Mouse (Mus musculus): ENCODE results near the gene Akap6. TPM values are rescaled to one million over a fixed set of nuclear protein-coding genes. Genes with fewer than 3 reads are reported as not detected.
A peak's percentile ranks its signal among the peaks of the same experiment; 100 is the strongest.

Akap6 gene
- polyA plus RNA-seq, 1 experiment from 2014 or later: 7.9 TPM

DNA sequence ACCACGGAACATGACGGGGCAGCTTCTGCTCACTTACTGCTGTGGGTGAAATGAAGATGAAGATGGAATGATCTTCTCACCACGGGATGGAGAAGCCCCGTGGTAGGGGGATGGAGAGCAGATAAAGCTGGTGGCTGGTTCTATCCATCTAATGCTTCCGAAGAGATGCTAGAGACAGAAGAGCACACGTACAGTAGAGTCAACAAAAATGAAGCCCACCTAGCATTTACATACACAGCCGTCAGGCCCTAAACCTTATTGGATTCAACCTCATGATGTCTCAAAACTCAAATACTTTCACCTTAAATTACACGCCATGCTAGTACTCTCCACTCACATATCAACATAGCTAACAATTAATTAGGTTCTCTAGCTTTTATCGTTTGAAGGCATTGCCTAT is 367.1 kb downstream of the Akap6 start:
- Histone ChIP-seq H3K4me3 (ENCODE audit: low read depth, low read length) (no peak overlapping the region), H3K36me3 (ENCODE audit: control insufficient read depth, insufficient read depth, low read length) (no peaks in the 10 kb centered on the region), H3K27me3 (replicated peaks; ENCODE audit: control insufficient read depth, insufficient read depth, low read length) (no peaks in the 10 kb centered on the region), H3K4me1 (ENCODE audit: control insufficient read depth, insufficient read depth, low read length) (peaks cover 15% of the 10 kb centered on the region), H3K4me2 (ENCODE audit: low read depth, low read length) (no peak overlapping the region), H3K27ac (replicated peaks; ENCODE audit: low read depth, low read length) (no peak overlapping the region), H3K9ac (ENCODE audit: low read depth, low read length) (no peak overlapping the region), H3K9me3 (ENCODE audit: control insufficient read depth, low read length) (no peaks in the 10 kb centered on the region)
- 82% methylated on average over 9 of the region's 9 CpGs for WGBS
- DNase-seq (ENCODE audit: low spot score) (no peak), ATAC-seq (ENCODE audit: low read depth) (no peak)

DNA sequence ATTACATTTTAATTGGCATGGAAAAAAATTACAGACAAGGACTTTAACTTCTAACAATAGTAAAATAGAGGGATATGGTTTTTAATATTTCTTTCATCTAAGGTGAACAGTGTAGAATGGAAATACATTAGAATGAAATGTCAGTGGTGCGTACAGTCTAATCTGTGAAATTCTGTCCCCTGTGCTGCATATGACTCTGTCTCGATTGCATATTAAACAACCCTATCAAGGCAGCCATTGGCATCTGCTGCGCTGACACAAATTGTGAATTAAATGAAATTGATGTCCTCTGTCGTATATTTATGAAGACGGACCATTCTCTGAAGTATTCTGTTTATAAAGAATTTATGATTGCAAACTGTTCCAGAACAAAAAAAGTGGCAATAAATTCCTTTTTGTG is 371.7 kb downstream of the Akap6 start:
- ATAC-seq (ENCODE audit: low read depth): no peak
- Histone ChIP-seq H3K36me3 (ENCODE audit: control insufficient read depth, insufficient read depth, low read length) (no peaks in the 10 kb centered on the region), H3K9ac (ENCODE audit: low read depth, low read length) (no peak overlapping the region), H3K4me3 (ENCODE audit: low read depth, low read length) (no peak overlapping the region), H3K9me3 (ENCODE audit: control insufficient read depth, low read length) (no peaks in the 10 kb centered on the region), H3K4me1 (ENCODE audit: control insufficient read depth, insufficient read depth, low read length) (no peaks in the 10 kb centered on the region), H3K27me3 (replicated peaks; ENCODE audit: control insufficient read depth, insufficient read depth, low read length) (no peaks in the 10 kb centered on the region), H3K4me2 (ENCODE audit: low read depth, low read length) (no peak overlapping the region), H3K27ac (replicated peaks; ENCODE audit: low read depth, low read length) (no peak overlapping the region)
- no peak for DNase-seq (ENCODE audit: low spot score)
- WGBS: 82% methylated on average over 5 of the region's 5 CpGs

- H3K9ac ChIP-seq (ENCODE audit: low read depth, low read length): no peak overlapping the region
- ATAC-seq (ENCODE audit: low read depth) (no peak), DNase-seq (ENCODE audit: low spot score) (peak; percentile 52)
- H3K4me3 ChIP-seq (ENCODE audit: low read depth, low read length): no peak overlapping the region
- no peak overlapping the region for H3K27ac ChIP-seq (replicated peaks; ENCODE audit: low read depth, low read length)
- H3K9me3 ChIP-seq (ENCODE audit: control insufficient read depth, low read length): no peaks in the 10 kb centered on the region
- H3K4me1 ChIP-seq (ENCODE audit: control insufficient read depth, insufficient read depth, low read length): no peaks in the 10 kb centered on the region
- H3K27me3 ChIP-seq (replicated peaks; ENCODE audit: control insufficient read depth, insufficient read depth, low read length): no peaks in the 10 kb centered on the region
- no peaks in the 10 kb centered on the region for H3K36me3 ChIP-seq (ENCODE audit: control insufficient read depth, insufficient read depth, low read length)
- H3K4me2 ChIP-seq (ENCODE audit: low read depth, low read length): no peak overlapping the region
- WGBS: 66% methylated on average over 3 of the region's 3 CpGs
Measured at GRCm38 (mm10) chr12:53076595-53077400, 377.6 kb downstream of the Akap6 start.

- H3K4me3 ChIP-seq (ENCODE audit: low read depth, low read length): no peak overlapping the region
- ATAC-seq (ENCODE audit: low read depth) (no peak), DNase-seq (ENCODE audit: low spot score) (peak; percentile 29)
- no peaks in the 10 kb centered on the region for H3K9me3 ChIP-seq (ENCODE audit: control insufficient read depth, low read length)
- no peak overlapping the region for H3K9ac ChIP-seq (ENCODE audit: low read depth, low read length)
- no peak overlapping the region for H3K27ac ChIP-seq (replicated peaks; ENCODE audit: low read depth, low read length)
- no peak overlapping the region for H3K4me2 ChIP-seq (ENCODE audit: low read depth, low read length)
- H3K27me3 ChIP-seq (replicated peaks; ENCODE audit: control insufficient read depth, insufficient read depth, low read length): no peaks in the 10 kb centered on the region
- H3K4me1 ChIP-seq (ENCODE audit: control insufficient read depth, insufficient read depth, low read length): no peaks in the 10 kb centered on the region
- no peaks in the 10 kb centered on the region for H3K36me3 ChIP-seq (ENCODE audit: control insufficient read depth, insufficient read depth, low read length)
- WGBS: 60% methylated on average over 3 of the region's 3 CpGs
Measured at GRCm38 (mm10) chr12:53085789-53086188, 386.6 kb downstream of the Akap6 start.

- no peaks in the 10 kb centered on the region; the same call in 1 of the 2 replicates for H3K4me1 ChIP-seq (ENCODE audit: control insufficient read depth, insufficient read depth, low read length)
Measured at GRCm38 (mm10) chr12:53112276-53112675, 413.1 kb downstream of the Akap6 start.

DNA sequence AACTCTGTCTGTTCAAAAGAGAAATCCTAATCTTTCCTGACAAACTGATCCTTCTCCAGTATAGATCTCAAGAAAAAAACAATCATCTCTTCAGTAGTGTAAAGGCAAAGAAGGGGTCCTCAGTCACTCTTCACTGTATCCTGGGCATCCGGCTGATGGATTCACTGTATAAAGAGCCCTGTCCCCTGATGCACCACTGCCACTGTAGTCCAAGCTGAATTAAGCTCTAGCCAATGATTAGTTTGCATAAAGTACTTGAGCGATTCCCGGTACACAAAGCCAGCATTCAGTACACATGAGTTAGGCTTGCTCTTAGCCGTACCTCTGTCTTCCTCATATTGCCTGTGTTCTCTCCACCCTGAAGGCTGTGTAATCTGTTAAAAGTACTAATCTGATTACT is 420.2 kb downstream of the Akap6 start:
- Histone ChIP-seq H3K4me2 (ENCODE audit: low read depth, low read length) (no peak overlapping the region), H3K4me3 (ENCODE audit: low read depth, low read length) (no peak overlapping the region), H3K27ac (replicated peaks; ENCODE audit: low read depth, low read length) (no peak overlapping the region), H3K36me3 (ENCODE audit: control insufficient read depth, insufficient read depth, low read length) (no peaks in the 10 kb centered on the region), H3K27me3 (replicated peaks; ENCODE audit: control insufficient read depth, insufficient read depth, low read length) (no peaks in the 10 kb centered on the region), H3K4me1 (ENCODE audit: control insufficient read depth, insufficient read depth, low read length) (0 out of 2 replicates have a peak, but pooled peaks cover 3% of the 10 kb centered on the region), H3K9me3 (ENCODE audit: control insufficient read depth, low read length) (no peaks in the 10 kb centered on the region), H3K9ac (ENCODE audit: low read depth, low read length) (no peak overlapping the region)
- WGBS: 19% methylated on average over 4 of the region's 4 CpGs
- ATAC-seq (ENCODE audit: low read depth) (no peak), DNase-seq (ENCODE audit: low spot score) (no peak)

More at GRCm38 (mm10) chr12:53112276-53112675, 413.1 kb downstream of the Akap6 start:
- no peak overlapping the region for H3K27ac ChIP-seq (replicated peaks; ENCODE audit: low read depth, low read length)
- H3K9me3 ChIP-seq (ENCODE audit: control insufficient read depth, low read length): no peaks in the 10 kb centered on the region
- no peak overlapping the region for H3K9ac ChIP-seq (ENCODE audit: low read depth, low read length)
- peak; percentile 41; the same call in 1 of the 2 replicates for ATAC-seq (ENCODE audit: low read depth)
- WGBS: 63% methylated on average over 10 of the region's 10 CpGs
- no peaks in the 10 kb centered on the region for H3K27me3 ChIP-seq (replicated peaks; ENCODE audit: control insufficient read depth, insufficient read depth, low read length)
- no peak overlapping the region for H3K4me2 ChIP-seq (ENCODE audit: low read depth, low read length)
- H3K4me3 ChIP-seq (ENCODE audit: low read depth, low read length): no peak overlapping the region
- no peak for DNase-seq (ENCODE audit: low spot score)
- no peaks in the 10 kb centered on the region for H3K36me3 ChIP-seq (ENCODE audit: control insufficient read depth, insufficient read depth, low read length)

DNA sequence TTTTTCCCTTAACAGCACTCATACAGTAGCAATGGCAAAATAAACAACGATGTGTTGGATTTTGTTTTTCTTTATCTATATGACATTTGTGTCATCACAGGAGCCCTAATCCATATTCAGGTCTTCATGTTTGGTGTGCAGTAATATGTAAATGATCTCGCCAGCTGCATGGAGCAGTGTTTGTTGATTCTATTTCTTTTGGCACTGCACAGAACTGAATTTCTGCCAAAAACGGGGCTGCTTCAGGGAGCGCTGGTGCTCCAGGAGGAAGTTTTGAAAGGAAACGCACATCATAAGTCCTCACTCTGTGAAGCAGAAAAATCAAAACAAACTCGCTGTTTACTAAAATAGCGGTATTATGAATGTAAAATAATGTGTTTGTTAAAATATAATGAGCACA is 424.9 kb downstream of the Akap6 start:
- 46% methylated on average over 7 of the region's 7 CpGs for WGBS
- ATAC-seq (ENCODE audit: low read depth): no peak

GRCm38 (mm10) chr12:53124696-53125095 is 425.5 kb downstream of the Akap6 start:
- Histone ChIP-seq H3K27me3 (replicated peaks; ENCODE audit: control insufficient read depth, insufficient read depth, low read length) (no peaks in the 10 kb centered on the region), H3K36me3 (ENCODE audit: control insufficient read depth, insufficient read depth, low read length) (no peaks in the 10 kb centered on the region), H3K4me2 (ENCODE audit: low read depth, low read length) (no peak overlapping the region), H3K4me1 (ENCODE audit: control insufficient read depth, insufficient read depth, low read length) (0 out of 2 replicates have a peak, but pooled peaks cover 8% of the 10 kb centered on the region), H3K27ac (replicated peaks; ENCODE audit: low read depth, low read length) (no peak overlapping the region), H3K4me3 (ENCODE audit: low read depth, low read length) (no peak overlapping the region), H3K9ac (ENCODE audit: low read depth, low read length) (no peak overlapping the region), H3K9me3 (ENCODE audit: control insufficient read depth, low read length) (peaks cover 3% of the 10 kb centered on the region; the same call in 1 of the 2 replicates)
- DNase-seq (ENCODE audit: low spot score) (no peak), ATAC-seq (ENCODE audit: low read depth) (no peak)
- 68% methylated on average over 1 of the region's 1 CpGs for WGBS

More for the DNA sequence above, 424.9 kb downstream of the Akap6 start:
- Histone ChIP-seq H3K4me1 (ENCODE audit: control insufficient read depth, insufficient read depth, low read length) (0 out of 2 replicates have a peak, but pooled peaks cover 8% of the 10 kb centered on the region), H3K9me3 (ENCODE audit: control insufficient read depth, low read length) (peaks cover 3% of the 10 kb centered on the region; the same call in 1 of the 2 replicates), H3K9ac (ENCODE audit: low read depth, low read length) (no peak overlapping the region), H3K27ac (replicated peaks; ENCODE audit: low read depth, low read length) (0 out of 2 replicates have a peak overlapping the region, but pooled peaks have one; percentile 11), H3K4me3 (ENCODE audit: low read depth, low read length) (no peak overlapping the region), H3K4me2 (ENCODE audit: low read depth, low read length) (no peak overlapping the region), H3K36me3 (ENCODE audit: control insufficient read depth, insufficient read depth, low read length) (no peaks in the 10 kb centered on the region), H3K27me3 (replicated peaks; ENCODE audit: control insufficient read depth, insufficient read depth, low read length) (no peaks in the 10 kb centered on the region)
- peak; percentile 87 for DNase-seq (ENCODE audit: low spot score)

Measured in embryonic facial prominence, embryonic 14.5 days (tissue).